Mouse (Mus musculus): ENCODE results near the gene Krtcap3. TPM values are rescaled to one million over a fixed set of nuclear protein-coding genes. Genes with fewer than 3 reads are reported as not detected.

The Krtcap3 gene
- 74.3 TPM for polyA plus RNA-seq (2017; shearing (Covaris generic))

GRCm38 (mm10) chr5:31251541-31252101 lies at the start of gene Krtcap3:
TSS of gene Krtcap3 (plus strand) at chr5:31251691.

GRCm38 (mm10) chr5:31201742-31202590 lies 49.5 kb upstream of the Krtcap3 start, which contains the start of gene Zfp513:
TSS of gene Zfp513 (minus strand) at chr5:31202303.

GRCm38 (mm10) chr5:31220448-31221303 lies 30.8 kb upstream of the Krtcap3 start, which contains the start of gene Ppm1g:
TSS of gene Ppm1g (minus strand) at chr5:31220687.

GRCm38 (mm10) chr5:31240637-31241521 lies 10.6 kb upstream of the Krtcap3 start, which contains the start of the genes Nrbp1 and Gm9970:
TSS of gene Nrbp1 (plus strand) at chr5:31240864.
TSS of gene Gm9970 (minus strand) at chr5:31241232.

GRCm38 (mm10) chr5:31290521-31291360 lies 39.2 kb downstream of the Krtcap3 start, which contains the start of gene Ift172:
TSS of gene Ift172 (minus strand) at chr5:31291116.

GRCm38 (mm10) chr5:31295606-31296141 lies 44.2 kb downstream of the Krtcap3 start, which contains the start of gene Fndc4:
TSS of gene Fndc4 (minus strand) at chr5:31296080.

GRCm38 (mm10) chr5:31297047-31297757 lies 45.7 kb downstream of the Krtcap3 start, which contains the start of gene Gckr:
TSS of gene Gckr (plus strand) at chr5:31297443.

Other genes starting within 250 kb of the Krtcap3 start
- 96.1 TPM for gene Atraid, start 203.4 kb upstream of the Krtcap3 start, polyA plus RNA-seq (2017; shearing (Covaris generic))
- 8.9 TPM for gene Slc5a6, start 202.8 kb upstream of the Krtcap3 start, polyA plus RNA-seq (2017; shearing (Covaris generic))
- gene Cad, start 196.9 kb upstream of the Krtcap3 start, polyA plus RNA-seq (2017; shearing (Covaris generic)): 29.4 TPM
- gene Dnajc5g, start 145.4 kb upstream of the Krtcap3 start, polyA plus RNA-seq (2017; shearing (Covaris generic)): not detected
- not detected for gene Slc30a3, start 143.5 kb upstream of the Krtcap3 start, polyA plus RNA-seq (2017; shearing (Covaris generic))
- not detected for gene Trim54, start 135.0 kb upstream of the Krtcap3 start, polyA plus RNA-seq (2017; shearing (Covaris generic))
- gene Ucn, start 112.9 kb upstream of the Krtcap3 start, polyA plus RNA-seq (2017; shearing (Covaris generic)): not detected
- gene Mpv17, start 97.4 kb upstream of the Krtcap3 start, polyA plus RNA-seq (2017; shearing (Covaris generic)): 39.5 TPM
- 2.0 TPM for gene Gm29609, start 71.8 kb upstream of the Krtcap3 start, polyA plus RNA-seq (2017; shearing (Covaris generic))
- gene Gtf3c2, start 71.5 kb upstream of the Krtcap3 start, polyA plus RNA-seq (2017; shearing (Covaris generic)): 90.6 TPM
- gene Snx17, start 58.5 kb upstream of the Krtcap3 start, polyA plus RNA-seq (2017; shearing (Covaris generic)): 125 TPM
- gene Eif2b4, start 58.3 kb upstream of the Krtcap3 start, polyA plus RNA-seq (2017; shearing (Covaris generic)): 85.0 TPM
- gene Zfp513, start 49.4 kb upstream of the Krtcap3 start, polyA plus RNA-seq (2017; shearing (Covaris generic)): 25.6 TPM
- gene Ppm1g, start 31.0 kb upstream of the Krtcap3 start, polyA plus RNA-seq (2017; shearing (Covaris generic)): 139 TPM
- gene Nrbp1, start 10.8 kb upstream of the Krtcap3 start, polyA plus RNA-seq (2017; shearing (Covaris generic)): 182 TPM
- 1.2 TPM for gene Gm9970, start 10.5 kb upstream of the Krtcap3 start, polyA plus RNA-seq (2017; shearing (Covaris generic))
- 10.3 TPM for gene Ift172, start 39.4 kb downstream of the Krtcap3 start, polyA plus RNA-seq (2017; shearing (Covaris generic))
- gene Fndc4, start 44.4 kb downstream of the Krtcap3 start, polyA plus RNA-seq (2017; shearing (Covaris generic)): 0.35 TPM
- gene Gckr, start 45.8 kb downstream of the Krtcap3 start, polyA plus RNA-seq (2017; shearing (Covaris generic)): 0.38 TPM
- gene Zfp512, start 200.7 kb downstream of the Krtcap3 start, polyA plus RNA-seq (2017; shearing (Covaris generic)): 57.8 TPM
- gene 4930548H24Rik, start 234.0 kb downstream of the Krtcap3 start, polyA plus RNA-seq (2017; shearing (Covaris generic)): 0.18 TPM
- gene Gpn1, start 243.1 kb downstream of the Krtcap3 start, polyA plus RNA-seq (2017; shearing (Covaris generic)): 41.8 TPM